Mouse (Mus musculus): ENCODE results near the gene Lpp. TPM values are rescaled to one million over a fixed set of nuclear protein-coding genes. Genes with fewer than 3 reads are reported as not detected.
"Not testable (repeated sequence)": the region's sequence is repeated elsewhere in the genome, so short reads cannot be mapped to it uniquely, and the experiment has no call there.

The Lpp gene
- polyA plus RNA-seq, 1 experiment from 2014 or later, result 45.1 TPM

GRCm38 (mm10) chr16:24990331-24990730, 597.0 kb downstream of the Lpp start:
- no peak overlapping the region for H3K4me2 ChIP-seq (replicated peaks)
- 91% methylated on average over 11 of the region's 11 CpGs for WGBS
- no peaks in the 10 kb centered on the region for H3K9me3 ChIP-seq
- peaks cover 7% of the 10 kb centered on the region; the same call in 1 of the 2 replicates for H3K4me1 ChIP-seq
- H3K4me3 ChIP-seq, result no peak overlapping the region
- no peaks in the 10 kb centered on the region for H3K27me3 ChIP-seq
- ATAC-seq (ENCODE audit: insufficient number of reproducible peaks, insufficient read depth, low FRiP score, low TSS enrichment), result no peak
- H3K27ac ChIP-seq, result no peak overlapping the region
- no peak overlapping the region for H3K9ac ChIP-seq
- H3K36me3 ChIP-seq, result no peaks in the 10 kb centered on the region

DNA sequence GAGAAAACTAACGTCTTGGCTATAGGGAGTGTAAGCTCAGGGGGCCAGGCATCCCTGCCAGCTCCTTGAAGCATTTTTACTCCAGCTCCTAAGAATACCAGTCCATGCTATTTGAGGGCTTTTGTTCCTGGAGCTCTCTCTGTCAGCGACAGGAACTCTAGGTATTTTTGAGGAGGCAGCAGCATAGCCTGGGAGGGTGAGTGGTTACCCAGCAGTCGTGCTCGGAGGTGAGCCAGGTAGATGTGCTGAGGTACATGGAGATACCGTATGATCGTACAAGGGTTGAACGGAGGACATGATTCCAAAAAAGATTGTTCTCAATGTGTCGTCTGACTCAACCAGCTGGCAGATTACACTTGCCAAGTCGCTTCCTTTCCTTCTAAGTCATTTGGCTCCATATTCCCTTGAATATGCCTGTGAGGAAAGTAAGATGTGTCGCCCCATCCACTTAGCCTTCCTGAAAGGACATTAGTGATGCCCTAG, 597.8 kb downstream of the Lpp start:
- no peak for ATAC-seq (ENCODE audit: insufficient number of reproducible peaks, insufficient read depth, low FRiP score, low TSS enrichment)
- Histone ChIP-seq H3K4me1 (peaks cover 7% of the 10 kb centered on the region; the same call in 1 of the 2 replicates), H3K4me3 (no peak overlapping the region), H3K27ac (no peak overlapping the region), H3K4me2 (replicated peaks) (no peak overlapping the region), H3K36me3 (no peaks in the 10 kb centered on the region), H3K9me3 (no peaks in the 10 kb centered on the region), H3K27me3 (no peaks in the 10 kb centered on the region), H3K9ac (no peak overlapping the region)
- 85% methylated on average over 10 of the region's 10 CpGs for WGBS

DNA sequence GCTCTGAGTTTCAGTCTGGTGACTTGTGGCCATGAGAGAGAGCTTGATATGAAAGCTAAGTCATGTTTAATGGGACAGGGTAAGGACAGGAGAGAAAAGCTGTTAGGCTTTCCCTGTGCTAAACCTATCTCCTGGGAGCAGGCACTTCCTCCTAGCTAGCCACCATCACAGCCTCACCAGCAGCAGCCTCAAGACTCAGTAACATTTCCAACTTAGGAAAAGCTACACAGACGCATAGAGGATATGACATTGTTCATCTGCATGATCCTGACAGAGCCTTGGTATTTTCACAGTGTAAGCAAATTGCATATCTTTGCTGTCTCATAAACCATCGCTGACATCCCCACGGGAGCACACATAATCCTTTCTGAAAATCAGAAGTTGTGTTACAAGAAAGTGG, 598.7 kb downstream of the Lpp start:
- H3K27me3 ChIP-seq, result no peaks in the 10 kb centered on the region
- no peak overlapping the region for H3K9ac ChIP-seq
- H3K9me3 ChIP-seq, result no peaks in the 10 kb centered on the region
- no peak overlapping the region for H3K4me3 ChIP-seq
- no peaks in the 10 kb centered on the region for H3K36me3 ChIP-seq
- H3K4me2 ChIP-seq (replicated peaks), result no peak overlapping the region
- H3K4me1 ChIP-seq, result peaks cover 7% of the 10 kb centered on the region; the same call in 1 of the 2 replicates
- H3K27ac ChIP-seq, result no peak overlapping the region
- 68% methylated on average over 3 of the region's 3 CpGs for WGBS
- ATAC-seq (ENCODE audit: insufficient number of reproducible peaks, insufficient read depth, low FRiP score, low TSS enrichment), result no peak

- no peak for ATAC-seq (ENCODE audit: insufficient number of reproducible peaks, insufficient read depth, low FRiP score, low TSS enrichment)
- WGBS, result 77% methylated on average over 11 of the region's 11 CpGs
- H3K4me3 ChIP-seq, result no peak overlapping the region
- H3K27ac ChIP-seq, result no peak overlapping the region
- H3K9me3 ChIP-seq, result no peaks in the 10 kb centered on the region
- no peaks in the 10 kb centered on the region for H3K27me3 ChIP-seq
- no peak overlapping the region for H3K9ac ChIP-seq
- H3K36me3 ChIP-seq, result no peaks in the 10 kb centered on the region
- no peak overlapping the region for H3K4me2 ChIP-seq (replicated peaks)
- peaks cover 7% of the 10 kb centered on the region; the same call in 1 of the 2 replicates for H3K4me1 ChIP-seq
Observed at GRCm38 (mm10) chr16:24992494-24992893, 599.2 kb downstream of the Lpp start.

- Histone ChIP-seq H3K36me3 (no peaks in the 10 kb centered on the region), H3K9me3 (no peaks in the 10 kb centered on the region), H3K9ac (no peak overlapping the region), H3K4me1 (no peaks in the 10 kb centered on the region), H3K4me2 (replicated peaks) (no peak overlapping the region), H3K27me3 (no peaks in the 10 kb centered on the region), H3K27ac (no peak overlapping the region), H3K4me3 (no peak overlapping the region)
- 80% methylated on average over 5 of the region's 5 CpGs for WGBS
- no peak for ATAC-seq (ENCODE audit: insufficient number of reproducible peaks, insufficient read depth, low FRiP score, low TSS enrichment)
Observed at GRCm38 (mm10) chr16:25010980-25011877, 617.9 kb downstream of the Lpp start.

- Histone ChIP-seq H3K4me3 (no peak overlapping the region), H3K27ac (no peak overlapping the region), H3K4me2 (replicated peaks) (no peak overlapping the region), H3K9ac (no peak overlapping the region), H3K4me1 (no peaks in the 10 kb centered on the region), H3K9me3 (no peaks in the 10 kb centered on the region), H3K27me3 (no peaks in the 10 kb centered on the region), H3K36me3 (no peaks in the 10 kb centered on the region)
- WGBS, result 81% methylated on average over 3 of the region's 3 CpGs
- ATAC-seq (ENCODE audit: insufficient number of reproducible peaks, insufficient read depth, low FRiP score, low TSS enrichment), result no peak
Observed at GRCm38 (mm10) chr16:25012938-25013337, 619.6 kb downstream of the Lpp start.

DNA sequence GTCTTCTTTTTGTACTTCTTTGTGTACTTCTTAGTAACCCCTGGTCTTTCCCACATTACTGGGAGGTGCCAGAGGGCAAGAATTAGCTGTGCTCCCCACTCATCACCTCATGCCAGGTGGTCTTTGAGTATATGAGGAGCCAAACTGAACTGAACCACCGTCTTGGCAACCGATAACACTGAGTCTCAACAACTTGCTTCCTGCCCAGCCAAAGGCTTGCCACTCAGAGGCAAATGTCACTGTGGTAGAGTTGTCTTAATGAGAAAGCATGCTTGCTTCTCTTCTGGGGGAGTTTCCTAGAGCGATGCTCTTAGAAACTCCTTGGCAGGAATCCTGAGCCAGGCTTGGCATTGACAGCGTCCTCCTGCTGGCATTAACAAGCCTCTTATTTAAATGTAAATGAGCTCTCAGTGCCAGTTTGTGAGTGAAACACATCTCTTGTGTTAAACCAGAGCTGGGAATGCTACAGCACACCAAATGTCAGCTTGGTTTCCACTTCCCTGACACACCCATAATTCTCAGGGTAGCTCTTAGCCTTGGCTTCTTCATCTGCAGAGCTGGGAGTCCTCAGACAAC, 623.0 kb downstream of the Lpp start:
- H3K4me2 ChIP-seq (replicated peaks), result no peak overlapping the region
- H3K27me3 ChIP-seq, result no peaks in the 10 kb centered on the region
- no peak overlapping the region for H3K4me3 ChIP-seq
- WGBS, result 58% methylated on average over 4 of the region's 4 CpGs
- H3K9me3 ChIP-seq, result no peaks in the 10 kb centered on the region
- no peak overlapping the region for H3K27ac ChIP-seq
- H3K9ac ChIP-seq, result no peak overlapping the region
- no peaks in the 10 kb centered on the region for H3K4me1 ChIP-seq
- no peak for ATAC-seq (ENCODE audit: insufficient number of reproducible peaks, insufficient read depth, low FRiP score, low TSS enrichment)
- H3K36me3 ChIP-seq, result no peaks in the 10 kb centered on the region

DNA sequence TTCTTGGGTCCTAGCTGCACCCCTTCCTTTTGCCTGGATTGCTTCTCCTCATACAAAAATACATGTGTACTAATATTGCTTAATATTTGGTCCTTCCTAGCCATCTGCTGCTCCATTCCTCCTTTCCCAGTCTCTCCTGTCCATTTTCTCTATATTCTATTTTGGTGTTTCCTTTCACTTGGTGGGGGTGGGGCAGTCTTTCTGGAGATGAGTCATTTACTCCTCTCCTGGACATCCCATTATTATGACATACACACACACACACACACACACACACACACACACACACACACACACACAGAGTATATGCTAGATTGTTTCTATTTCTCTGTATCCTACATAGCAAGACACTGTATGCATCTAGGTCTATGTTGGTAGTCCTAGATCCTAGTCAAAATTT, 623.7 kb downstream of the Lpp start:
- no peaks in the 10 kb centered on the region for H3K27me3 ChIP-seq
- no peaks in the 10 kb centered on the region for H3K36me3 ChIP-seq
- H3K9me3 ChIP-seq, result no peaks in the 10 kb centered on the region
- no peak overlapping the region for H3K4me3 ChIP-seq
- no peaks in the 10 kb centered on the region for H3K4me1 ChIP-seq
- no peak for ATAC-seq (ENCODE audit: insufficient number of reproducible peaks, insufficient read depth, low FRiP score, low TSS enrichment)
- no peak overlapping the region for H3K9ac ChIP-seq
- H3K4me2 ChIP-seq (replicated peaks), result no peak overlapping the region
- H3K27ac ChIP-seq, result no peak overlapping the region

DNA sequence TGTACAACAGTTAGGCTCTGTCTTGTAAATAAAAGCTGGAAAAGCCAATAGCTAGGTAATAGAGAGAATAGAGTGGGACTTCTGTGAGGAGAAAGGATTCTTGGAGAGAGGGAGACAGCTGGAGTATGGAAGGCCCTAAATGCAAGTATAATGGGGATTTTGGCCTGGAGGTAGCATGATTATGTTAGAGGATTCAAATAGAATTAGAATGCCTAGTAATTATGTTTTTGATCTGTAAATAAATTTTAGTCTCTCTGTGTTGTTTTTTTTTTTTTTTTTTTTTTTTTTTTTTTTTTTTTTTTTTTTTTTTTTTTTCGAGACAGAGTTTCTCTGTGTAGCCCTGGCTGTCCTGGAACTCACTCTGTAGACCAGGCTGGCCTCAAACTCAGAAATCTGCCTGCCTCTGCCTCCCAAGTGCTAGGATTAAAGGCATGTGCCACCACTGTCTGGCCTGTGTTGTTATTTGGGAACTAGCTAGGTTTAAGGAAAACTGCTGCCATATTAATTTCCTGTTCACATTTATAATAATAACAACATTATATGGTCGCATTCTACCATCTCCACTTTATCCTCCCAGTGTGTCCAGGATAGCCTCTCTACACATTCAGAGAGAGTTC, 628.5 kb downstream of the Lpp start:
- H3K4me3 ChIP-seq; H3K9ac ChIP-seq; H3K27ac ChIP-seq; H3K4me1 ChIP-seq; H3K9me3 ChIP-seq; H3K27me3 ChIP-seq; H3K36me3 ChIP-seq; H3K4me2 ChIP-seq (replicated peaks); ATAC-seq (ENCODE audit: insufficient number of reproducible peaks, insufficient read depth, low FRiP score, low TSS enrichment): not testable (repeated sequence)
- WGBS, result 66% methylated on average over 2 of the region's 2 CpGs

DNA sequence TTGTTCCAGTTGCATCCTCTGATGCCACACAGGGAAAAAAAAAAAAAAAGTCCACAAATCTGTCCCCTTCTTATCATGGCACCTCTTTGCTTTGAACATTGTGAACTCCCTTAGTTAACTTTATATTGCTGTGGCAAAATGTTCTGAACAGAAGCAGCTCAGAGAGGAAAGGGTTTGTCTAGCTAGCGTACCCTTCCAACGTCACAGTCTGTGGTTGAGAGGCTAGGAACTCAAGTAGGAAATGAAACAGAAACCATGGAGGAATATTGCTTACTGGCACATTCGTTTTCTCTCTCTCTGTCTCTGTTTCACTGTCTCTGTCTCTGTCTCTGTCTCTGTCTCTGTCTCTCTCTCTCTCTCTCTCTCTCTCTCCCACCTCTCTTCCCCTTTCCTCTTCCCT, 631.3 kb downstream of the Lpp start:
- no peaks in the 10 kb centered on the region for H3K36me3 ChIP-seq
- H3K9me3 ChIP-seq, result no peaks in the 10 kb centered on the region
- WGBS, result 83% methylated on average over 3 of the region's 3 CpGs
- H3K4me2 ChIP-seq (replicated peaks), result no peak overlapping the region
- no peaks in the 10 kb centered on the region for H3K4me1 ChIP-seq
- no peaks in the 10 kb centered on the region for H3K27me3 ChIP-seq
- H3K9ac ChIP-seq, result no peak overlapping the region
- no peak overlapping the region for H3K27ac ChIP-seq
- no peak for ATAC-seq (ENCODE audit: insufficient number of reproducible peaks, insufficient read depth, low FRiP score, low TSS enrichment)
- H3K4me3 ChIP-seq, result no peak overlapping the region

GRCm38 (mm10) chr16:25026191-25026590, 632.9 kb downstream of the Lpp start:
- Histone ChIP-seq H3K27ac (no peak overlapping the region), H3K4me1 (no peaks in the 10 kb centered on the region), H3K4me2 (replicated peaks) (no peak overlapping the region), H3K27me3 (no peaks in the 10 kb centered on the region), H3K9ac (no peak overlapping the region), H3K4me3 (no peak overlapping the region), H3K9me3 (no peaks in the 10 kb centered on the region), H3K36me3 (no peaks in the 10 kb centered on the region)
- ATAC-seq (ENCODE audit: insufficient number of reproducible peaks, insufficient read depth, low FRiP score, low TSS enrichment), result no peak
- 77% methylated on average over 1 of the region's 1 CpGs for WGBS

DNA sequence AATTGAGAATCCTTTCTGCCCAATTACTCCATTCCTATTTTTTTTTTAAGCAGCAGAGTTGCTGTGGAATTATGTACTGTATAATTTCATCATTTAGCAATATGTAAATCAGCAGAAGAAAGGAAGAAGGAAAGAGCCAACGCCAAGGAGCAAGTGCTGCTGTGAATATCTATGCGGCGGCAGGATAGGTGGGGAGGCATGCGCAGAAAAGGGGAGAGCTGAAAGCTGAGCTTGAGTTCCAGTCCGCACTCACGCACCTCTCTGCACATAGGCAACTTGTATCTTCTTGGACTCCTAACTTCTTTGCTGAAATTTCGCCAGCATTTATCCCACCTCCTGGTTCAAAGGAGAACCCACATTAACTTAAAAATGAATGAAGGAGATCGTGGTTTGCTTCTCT, 636.2 kb downstream of the Lpp start:
- Histone ChIP-seq H3K4me1 (no peaks in the 10 kb centered on the region), H3K27ac (no peak overlapping the region), H3K9ac (no peak overlapping the region), H3K36me3 (no peaks in the 10 kb centered on the region), H3K4me2 (replicated peaks) (no peak overlapping the region), H3K4me3 (no peak overlapping the region), H3K9me3 (no peaks in the 10 kb centered on the region), H3K27me3 (no peaks in the 10 kb centered on the region)
- 91% methylated on average over 8 of the region's 8 CpGs for WGBS
- ATAC-seq (ENCODE audit: insufficient number of reproducible peaks, insufficient read depth, low FRiP score, low TSS enrichment), result no peak
